Mouse (Mus musculus): ENCODE measurements at regions not wholly inside any gene's neighbourhood (a gene's known extent, or its start where the extent isn't known, plus 50 kb on each side); places are given as distances from the start of the nearest gene placed in this dataset.

GRCm38 (mm10) chr3:149625066-149625465, 634.7 kb upstream of the Adgrl2 start:
- ATAC-seq (no peak), DNase-seq (ENCODE audit: low spot score) (no peak)
- no peaks in the 10 kb centered on the region for H3K27me3 ChIP-seq (replicated peaks; ENCODE audit: insufficient read depth, low read length)
- H3K4me1 ChIP-seq (ENCODE audit: insufficient read depth, low read depth, low read length): no peaks in the 10 kb centered on the region
- H3K9ac ChIP-seq (replicated peaks; ENCODE audit: low read depth): no peak overlapping the region
- no peak overlapping the region for H3K4me2 ChIP-seq (replicated peaks; ENCODE audit: low read depth, low read length)
- 51% methylated on average over 3 of the region's 3 CpGs for WGBS
- TF ChIP-seq EP300 (IDR thresholded peaks at IDR 0.05): no peak
- TF ChIP-seq CTCF (IDR thresholded peaks at IDR 0.05): no peak
- no peak overlapping the region for H3K27ac ChIP-seq (ENCODE audit: low read length)
- no peaks in the 10 kb centered on the region for H3K36me3 ChIP-seq (ENCODE audit: insufficient read depth, low read length)
- no peak overlapping the region for H3K4me3 ChIP-seq (ENCODE audit: low read depth, low read length)
- no peaks in the 10 kb centered on the region for H3K9me3 ChIP-seq (ENCODE audit: low read length)

- no peak overlapping the region for H3K9ac ChIP-seq (replicated peaks; ENCODE audit: low read depth)
- no peak for ATAC-seq
- H3K4me1 ChIP-seq (ENCODE audit: insufficient read depth, low read depth, low read length): no peaks in the 10 kb centered on the region
- no peak overlapping the region for H3K27ac ChIP-seq (ENCODE audit: low read length)
- H3K27me3 ChIP-seq (replicated peaks; ENCODE audit: insufficient read depth, low read length): no peaks in the 10 kb centered on the region
- H3K9me3 ChIP-seq (ENCODE audit: low read length): no peaks in the 10 kb centered on the region
- H3K4me3 ChIP-seq (ENCODE audit: low read depth, low read length): no peak overlapping the region
- no peak overlapping the region for H3K4me2 ChIP-seq (replicated peaks; ENCODE audit: low read depth, low read length)
- TF ChIP-seq CTCF (IDR thresholded peaks at IDR 0.05): no peak
- TF ChIP-seq EP300 (IDR thresholded peaks at IDR 0.05): no peak
- WGBS: 48% methylated on average over 4 of the region's 4 CpGs
- no peaks in the 10 kb centered on the region for H3K36me3 ChIP-seq (ENCODE audit: insufficient read depth, low read length)
- no peak for DNase-seq (ENCODE audit: low spot score)
These were observed 633.6 kb upstream of the Adgrl2 start for GRCm38 (mm10) chr3:149623851-149624532.

- Histone ChIP-seq H3K9ac (replicated peaks; ENCODE audit: low read depth) (no peak overlapping the region), H3K36me3 (ENCODE audit: insufficient read depth, low read length) (no peaks in the 10 kb centered on the region), H3K4me1 (ENCODE audit: insufficient read depth, low read depth, low read length) (no peaks in the 10 kb centered on the region), H3K4me3 (ENCODE audit: low read depth, low read length) (no peak overlapping the region), H3K27ac (ENCODE audit: low read length) (no peak overlapping the region), H3K27me3 (replicated peaks; ENCODE audit: insufficient read depth, low read length) (no peaks in the 10 kb centered on the region), H3K9me3 (ENCODE audit: low read length) (no peaks in the 10 kb centered on the region), H3K4me2 (replicated peaks; ENCODE audit: low read depth, low read length) (no peak overlapping the region)
- 56% methylated on average over 5 of the region's 5 CpGs for WGBS
- peak; percentile 20 for DNase-seq (ENCODE audit: low spot score)
- no peak for TF ChIP-seq CTCF (IDR thresholded peaks at IDR 0.05)
- peak; percentile 25; the same call in 1 of the 2 replicates for TF ChIP-seq EP300 (IDR thresholded peaks at IDR 0.05)
- ATAC-seq: peak; percentile 37; the same call in 1 of the 2 replicates
These were observed 613.5 kb upstream of the Adgrl2 start for GRCm38 (mm10) chr3:149603865-149604264.

GRCm38 (mm10) chr3:149601276-149601675, 610.9 kb upstream of the Adgrl2 start:
- Histone ChIP-seq H3K36me3 (ENCODE audit: insufficient read depth, low read length) (no peaks in the 10 kb centered on the region), H3K4me2 (replicated peaks; ENCODE audit: low read depth, low read length) (no peak overlapping the region)
- ATAC-seq: peak; percentile 41

GRCm38 (mm10) chr3:149594470-149594869, 604.1 kb upstream of the Adgrl2 start:
- Histone ChIP-seq H3K27ac (ENCODE audit: low read length) (no peak overlapping the region), H3K4me3 (ENCODE audit: low read depth, low read length) (no peak overlapping the region), H3K4me1 (ENCODE audit: insufficient read depth, low read depth, low read length) (no peaks in the 10 kb centered on the region), H3K9ac (replicated peaks; ENCODE audit: low read depth) (no peak overlapping the region), H3K27me3 (replicated peaks; ENCODE audit: insufficient read depth, low read length) (no peaks in the 10 kb centered on the region), H3K4me2 (replicated peaks; ENCODE audit: low read depth, low read length) (no peak overlapping the region), H3K36me3 (ENCODE audit: insufficient read depth, low read length) (no peaks in the 10 kb centered on the region), H3K9me3 (ENCODE audit: low read length) (no peaks in the 10 kb centered on the region)
- WGBS: 58% methylated on average over 4 of the region's 4 CpGs
- ATAC-seq (no peak), DNase-seq (ENCODE audit: low spot score) (no peak)
- no peak for TF ChIP-seq EP300 (IDR thresholded peaks at IDR 0.05)
- peak; percentile 30; the same call in 1 of the 2 replicates for TF ChIP-seq CTCF (IDR thresholded peaks at IDR 0.05)

More at GRCm38 (mm10) chr3:149601276-149601675, 610.9 kb upstream of the Adgrl2 start:
- Histone ChIP-seq H3K9ac (replicated peaks; ENCODE audit: low read depth) (no peak overlapping the region), H3K4me1 (ENCODE audit: insufficient read depth, low read depth, low read length) (no peaks in the 10 kb centered on the region), H3K27me3 (replicated peaks; ENCODE audit: insufficient read depth, low read length) (no peaks in the 10 kb centered on the region), H3K4me3 (ENCODE audit: low read depth, low read length) (no peak overlapping the region), H3K27ac (ENCODE audit: low read length) (no peak overlapping the region), H3K9me3 (ENCODE audit: low read length) (no peaks in the 10 kb centered on the region)
- DNase-seq (ENCODE audit: low spot score): peak; percentile 47
- WGBS: 49% methylated on average over 5 of the region's 5 CpGs
- TF ChIP-seq CTCF (IDR thresholded peaks at IDR 0.05): no peak
- TF ChIP-seq EP300 (IDR thresholded peaks at IDR 0.05): no peak

- H3K9me3 ChIP-seq (ENCODE audit: low read length): no peaks in the 10 kb centered on the region
- H3K27ac ChIP-seq (ENCODE audit: low read length): no peak overlapping the region
- TF ChIP-seq EP300 (IDR thresholded peaks at IDR 0.05) (no peak), CTCF (IDR thresholded peaks at IDR 0.05) (no peak)
- 64% methylated on average over 2 of the region's 2 CpGs for WGBS
- ATAC-seq (no peak), DNase-seq (ENCODE audit: low spot score) (no peak)
- no peaks in the 10 kb centered on the region for H3K27me3 ChIP-seq (replicated peaks; ENCODE audit: insufficient read depth, low read length)
- no peaks in the 10 kb centered on the region for H3K36me3 ChIP-seq (ENCODE audit: insufficient read depth, low read length)
- H3K4me1 ChIP-seq (ENCODE audit: insufficient read depth, low read depth, low read length): no peaks in the 10 kb centered on the region
- no peak overlapping the region for H3K4me3 ChIP-seq (ENCODE audit: low read depth, low read length)
- H3K9ac ChIP-seq (replicated peaks; ENCODE audit: low read depth): no peak overlapping the region
- H3K4me2 ChIP-seq (replicated peaks; ENCODE audit: low read depth, low read length): no peak overlapping the region
These were observed 595.4 kb upstream of the Adgrl2 start for GRCm38 (mm10) chr3:149585769-149586168.

Data from lung, postnatal 0 days (tissue).